ENCODE assay signal across 10 mouse cellular contexts in the genomic region with DNA sequence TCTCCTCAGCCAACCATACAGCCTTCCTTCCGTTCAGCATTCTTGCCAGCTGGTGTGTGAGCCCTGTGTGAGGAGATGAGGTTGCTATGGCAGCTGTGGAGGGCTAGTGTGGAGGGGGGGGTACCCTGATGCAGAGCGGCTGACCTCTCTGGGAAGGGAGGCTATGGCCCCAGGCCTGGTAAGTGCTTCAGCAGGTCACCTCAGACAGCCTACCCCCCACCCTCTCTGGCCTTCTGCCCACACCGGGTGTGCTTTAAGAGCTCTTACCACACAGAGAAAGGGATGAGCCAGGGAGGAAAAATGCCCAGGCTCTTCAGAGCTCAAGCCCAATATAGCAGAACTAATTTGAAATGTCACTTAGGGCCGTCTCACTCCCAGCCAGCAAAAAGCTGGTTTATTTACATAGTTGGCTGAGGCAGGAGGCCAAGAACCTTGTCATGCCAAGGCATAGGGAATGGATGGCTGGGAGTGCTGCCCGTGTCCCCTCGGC.
DNase-seq lines count a peak whose midpoint lies in the region; ATAC-seq and TF ChIP-seq lines count a peak whose summit lies in the region.
"Had no signal": no experiment of that assay in that cellular context is flagged by ENCODE, and none has a peak within 500 bp of the region (broad histone marks: within the 10 kb centered on the region; RNA-seq: fewer than 3 reads in every experiment).

No protein-coding gene starts in this region.

- H3K4me3 ChIP-seq in intestine, embryonic 15.5 days (replicated peaks), result no peak overlapping the region
- H3K4me3 ChIP-seq in intestine, postnatal 0 days (ENCODE audit: low read depth, low read length), result no peak overlapping the region
- no peak overlapping the region for H3K4me3 ChIP-seq in hindbrain, embryonic 14.5 days (replicated peaks; ENCODE audit: low read length)
- H3K4me3 ChIP-seq in midbrain, embryonic 14.5 days (replicated peaks; ENCODE audit: low read depth, low read length), result no peak overlapping the region

- peaks cover 4% of the 10 kb centered on the region; the same call in 1 of the 2 replicates for H3K27me3 ChIP-seq in intestine, embryonic 15.5 days (replicated peaks)
- no peaks in the 10 kb centered on the region; the same call in 1 of the 2 replicates for H3K27me3 ChIP-seq in intestine, postnatal 0 days (replicated peaks; ENCODE audit: control insufficient read depth, insufficient read depth, low read length)
- peaks cover 20% of the 10 kb centered on the region; the same call in 1 of the 2 replicates for H3K27me3 ChIP-seq in hindbrain, embryonic 14.5 days (ENCODE audit: control insufficient read depth, insufficient read depth, low read length)
- H3K27me3 ChIP-seq in midbrain, embryonic 14.5 days (ENCODE audit: control insufficient read depth, insufficient read depth, low read length), result no peaks in the 10 kb centered on the region; the same call in 1 of the 2 replicates

- H3K36me3 ChIP-seq in intestine, embryonic 15.5 days, result no peaks in the 10 kb centered on the region
- H3K36me3 ChIP-seq in intestine, postnatal 0 days (ENCODE audit: control insufficient read depth, insufficient read depth), result no peaks in the 10 kb centered on the region
- no peaks in the 10 kb centered on the region for H3K36me3 ChIP-seq in hindbrain, embryonic 14.5 days (replicated peaks; ENCODE audit: control insufficient read depth, insufficient read depth)
- H3K36me3 ChIP-seq in midbrain, embryonic 14.5 days (ENCODE audit: control insufficient read depth, insufficient read depth, low read length), result no peaks in the 10 kb centered on the region

- WGBS in intestine, embryonic 15.5 days, result 68% methylated on average over 6 of the region's 6 CpGs
- 74% methylated on average over 6 of the region's 6 CpGs for WGBS in intestine, postnatal 0 days
- 48% methylated on average over 6 of the region's 6 CpGs for WGBS in hindbrain, embryonic 14.5 days
- WGBS in midbrain, embryonic 14.5 days, result 44% methylated on average over 6 of the region's 6 CpGs

- 0 out of 2 replicates have a peak, but pooled peaks have one; percentile 36 for ATAC-seq in intestine, embryonic 15.5 days
- no peak for ATAC-seq in intestine, postnatal 0 days
- ATAC-seq in hindbrain, embryonic 14.5 days (ENCODE audit: low FRiP score), result peak; percentile 92
- peak; percentile 83 for ATAC-seq in midbrain, embryonic 14.5 days (ENCODE audit: low FRiP score, low TSS enrichment)
- no peak for ATAC-seq in granulocyte monocyte progenitor cell, adult 5-6 weeks (replicated peaks; ENCODE audit: poor library complexity, severe bottlenecking)

- no peak overlapping the region for H3K27ac ChIP-seq in intestine, embryonic 15.5 days
- no peak overlapping the region for H3K27ac ChIP-seq in intestine, postnatal 0 days (ENCODE audit: low read depth, low read length)
- no peak overlapping the region for H3K27ac ChIP-seq in hindbrain, embryonic 14.5 days
- no peak overlapping the region for H3K27ac ChIP-seq in midbrain, embryonic 14.5 days (replicated peaks; ENCODE audit: low read depth, low read length)

- DNase-seq in brain, adult 2 months (ENCODE audit: low read depth, low spot score), result peak; percentile 43
- DNase-seq in hindbrain, embryonic 14.5 days (ENCODE audit: low spot score), result peak; percentile 58
- peak; percentile 60 for DNase-seq in midbrain, embryonic 14.5 days
- no peak for DNase-seq in cerebellum, adult 11 months
- DNase-seq in adrenal gland, postnatal 25 days, result no peak
- DNase-seq: gastrocnemius, postnatal 10 days; thymus, postnatal 4 days had no signal

- no peaks in the 10 kb centered on the region for H3K9me3 ChIP-seq in intestine, embryonic 15.5 days
- H3K9me3 ChIP-seq in intestine, postnatal 0 days (ENCODE audit: control insufficient read depth), result no peaks in the 10 kb centered on the region
- no peaks in the 10 kb centered on the region for H3K9me3 ChIP-seq in hindbrain, embryonic 14.5 days (ENCODE audit: control insufficient read depth, low read length)
- no peaks in the 10 kb centered on the region for H3K9me3 ChIP-seq in midbrain, embryonic 14.5 days (ENCODE audit: control insufficient read depth, low read length)

- H3K9ac ChIP-seq in intestine, embryonic 15.5 days, result no peak overlapping the region
- H3K9ac ChIP-seq in intestine, postnatal 0 days (ENCODE audit: low read depth, low read length), result no peak overlapping the region
- no peak overlapping the region for H3K9ac ChIP-seq in hindbrain, embryonic 14.5 days
- no peak overlapping the region for H3K9ac ChIP-seq in midbrain, embryonic 14.5 days (replicated peaks; ENCODE audit: low read length)

- no peak for TF ChIP-seq CTCF in intestine, postnatal 0 days (IDR thresholded peaks at IDR 0.05; ENCODE audit: low read depth)

- H3K4me1 ChIP-seq in intestine, embryonic 15.5 days (replicated peaks), result no peaks in the 10 kb centered on the region
- no peaks in the 10 kb centered on the region for H3K4me1 ChIP-seq in intestine, postnatal 0 days (replicated peaks; ENCODE audit: control insufficient read depth, insufficient read depth, low read length)
- H3K4me1 ChIP-seq in hindbrain, embryonic 14.5 days (replicated peaks; ENCODE audit: control insufficient read depth, insufficient read depth, low read length), result 0 out of 2 replicates have a peak, but pooled peaks cover 5% of the 10 kb centered on the region
- no peaks in the 10 kb centered on the region; the same call in 1 of the 2 replicates for H3K4me1 ChIP-seq in midbrain, embryonic 14.5 days (ENCODE audit: control insufficient read depth, insufficient read depth, low read length)

- no peak overlapping the region for H3K4me2 ChIP-seq in intestine, embryonic 15.5 days (replicated peaks)
- H3K4me2 ChIP-seq in intestine, postnatal 0 days (replicated peaks; ENCODE audit: low read depth), result no peak overlapping the region
- H3K4me2 ChIP-seq in hindbrain, embryonic 14.5 days (replicated peaks), result no peak overlapping the region
- H3K4me2 ChIP-seq in midbrain, embryonic 14.5 days (ENCODE audit: low read length), result no peak overlapping the region

Comparison
In these comparisons a context has a peak if more than half of its experiments do, and no peak if none do; other contexts are left out.
1. ATAC-seq: peak in intestine, embryonic 15.5 days (single experiment), hindbrain, embryonic 14.5 days (single experiment) and midbrain, embryonic 14.5 days (single experiment); none in intestine, postnatal 0 days (single experiment) and granulocyte monocyte progenitor cell, adult 5-6 weeks (single experiment).
2. DNase-seq: peak in brain, adult 2 months (single experiment), hindbrain, embryonic 14.5 days (single experiment) and midbrain, embryonic 14.5 days (single experiment); none in cerebellum, adult 11 months (single experiment) and adrenal gland, postnatal 25 days (single experiment).